In the genomic region with DNA sequence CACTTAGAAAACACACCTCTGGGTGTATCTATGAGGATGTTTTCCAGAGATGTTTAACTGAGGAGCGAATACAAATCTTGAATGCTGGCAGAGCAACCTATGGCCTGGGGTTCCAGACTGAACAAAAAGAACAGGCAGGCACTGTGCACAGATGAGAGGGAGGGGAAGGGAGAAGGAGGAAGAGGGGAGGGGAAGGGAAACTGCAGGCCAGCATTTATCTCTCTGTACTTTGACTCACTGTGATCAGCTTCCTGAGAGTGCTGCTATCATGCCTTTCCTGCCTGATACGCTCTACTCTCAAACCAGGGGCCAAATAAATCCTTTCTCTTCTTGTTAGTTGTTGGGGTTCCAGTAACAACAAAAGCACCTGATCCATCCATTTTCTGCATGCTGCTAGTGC, we compare ENCODE assay signal across 19 mouse cellular contexts.
"Had no signal": no experiment of that assay in that cellular context is flagged by ENCODE, and none has a peak within 500 bp of the region (broad histone marks: within the 10 kb centered on the region; RNA-seq: fewer than 3 reads in every experiment).

No protein-coding gene starts in this region.

- H3K27ac ChIP-seq: limb, embryonic 12.5 days; limb, embryonic 15.5 days; liver, embryonic 14.5 days; lung, embryonic 15.5 days; stomach, embryonic 15.5 days had no signal

- H3K36me3 ChIP-seq: limb, embryonic 12.5 days; limb, embryonic 15.5 days; lung, embryonic 15.5 days; stomach, embryonic 15.5 days had no signal

- H3K4me1 ChIP-seq: limb, embryonic 12.5 days; limb, embryonic 15.5 days; lung, embryonic 15.5 days; stomach, embryonic 15.5 days had no signal

- H3K27me3 ChIP-seq: limb, embryonic 12.5 days; limb, embryonic 15.5 days; lung, embryonic 15.5 days; stomach, embryonic 15.5 days had no signal

- DNase-seq: kidney, adult 11 months; kidney, adult 8-10 months; kidney, postnatal 14 days; kidney, postnatal 4 days; left cerebral cortex, postnatal 4 days; lung, adult 18-20 months; lung, postnatal 10 days; lung, postnatal 36 days; midbrain, embryonic 14.5 days; right cerebral cortex, postnatal 14 days; right cerebral cortex, postnatal 4 days; spleen, adult 18-20 months; thymus, postnatal 25 days had no signal

- H3K4me2 ChIP-seq: limb, embryonic 12.5 days; limb, embryonic 15.5 days; lung, embryonic 15.5 days; midbrain, embryonic 11.5 days; stomach, embryonic 15.5 days had no signal

- H3K9ac ChIP-seq: limb, embryonic 12.5 days; limb, embryonic 15.5 days; liver, embryonic 14.5 days; lung, embryonic 15.5 days; stomach, embryonic 15.5 days had no signal

- H3K9me3 ChIP-seq: limb, embryonic 12.5 days; limb, embryonic 15.5 days; lung, embryonic 15.5 days; stomach, embryonic 15.5 days had no signal

- H3K4me3 ChIP-seq: limb, embryonic 12.5 days; limb, embryonic 15.5 days; lung, embryonic 15.5 days; stomach, embryonic 15.5 days had no signal
